In the genomic region with DNA sequence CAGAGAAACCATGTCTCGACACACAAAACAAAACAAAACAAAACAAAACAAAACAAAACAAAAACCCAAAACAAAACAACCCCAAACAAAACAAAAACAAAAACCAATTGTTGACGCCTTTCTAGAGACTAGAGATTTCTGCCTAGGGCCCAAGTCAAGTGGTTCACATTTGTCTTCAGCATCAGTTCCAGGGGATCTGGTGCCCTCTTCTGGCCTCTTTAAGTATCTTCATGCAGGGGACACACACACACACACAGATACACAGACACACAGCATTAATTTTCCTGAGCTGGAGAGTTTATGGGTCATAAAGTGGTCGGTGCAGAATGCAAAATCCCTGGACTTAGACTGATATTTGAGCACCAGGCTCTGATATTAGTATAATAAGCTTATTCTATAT, we compare ENCODE assay signal across 29 mouse cellular contexts. TPM values are rescaled to one million over a fixed set of nuclear protein-coding genes. Genes with fewer than 3 reads are reported as not detected.
DNase-seq lines count a peak whose midpoint lies in the region; ATAC-seq and TF ChIP-seq lines count a peak whose summit lies in the region.
"Had no signal": no experiment of that assay in that cellular context is flagged by ENCODE, and none has a peak within 500 bp of the region (broad histone marks: within the 10 kb centered on the region; RNA-seq: fewer than 3 reads in every experiment).

No protein-coding gene starts in this region.

- H3K79me2 ChIP-seq in MEL (ENCODE audit: control insufficient read depth, insufficient read depth, low read length, poor library complexity) = no peaks in the 10 kb centered on the region

- H3K9ac ChIP-seq in midbrain, postnatal 0 days (replicated peaks; ENCODE audit: low read length, poor library complexity, severe bottlenecking) = no peak overlapping the region
- no peak overlapping the region for H3K9ac ChIP-seq in MEL (ENCODE audit: control insufficient read depth, low read depth, low read length, poor library complexity, severe bottlenecking)
- no peak overlapping the region for H3K9ac ChIP-seq in heart, embryonic 12.5 days
- H3K9ac ChIP-seq: embryonic facial prominence, embryonic 12.5 days; embryonic facial prominence, embryonic 15.5 days; forebrain, postnatal 0 days; heart, embryonic 13.5 days; hindbrain, embryonic 12.5 days; hindbrain, embryonic 15.5 days; intestine, embryonic 15.5 days had no signal

- no peaks in the 10 kb centered on the region for H3K27me3 ChIP-seq in midbrain, postnatal 0 days (ENCODE audit: insufficient read depth, low read length)
- H3K27me3 ChIP-seq in midbrain, embryonic 10.5 days (ENCODE audit: low read depth, poor library complexity, severe bottlenecking) = no peaks in the 10 kb centered on the region
- H3K27me3 ChIP-seq in MEL (ENCODE audit: control insufficient read depth in 1 of 2, insufficient read depth in 2 of 2, low read length in 2 of 2) = no peaks in the 10 kb centered on the region
- no peaks in the 10 kb centered on the region for H3K27me3 ChIP-seq in heart, embryonic 12.5 days (replicated peaks)
- H3K27me3 ChIP-seq: embryonic facial prominence, embryonic 12.5 days; embryonic facial prominence, embryonic 15.5 days; heart, embryonic 13.5 days; hindbrain, embryonic 12.5 days; intestine, embryonic 15.5 days had no signal

- H3K4me2 ChIP-seq in midbrain, postnatal 0 days (ENCODE audit: low read depth, low read length, poor library complexity, severe bottlenecking) = no peak overlapping the region
- no peak overlapping the region for H3K4me2 ChIP-seq in heart, embryonic 12.5 days
- H3K4me2 ChIP-seq: embryonic facial prominence, embryonic 12.5 days; embryonic facial prominence, embryonic 15.5 days; heart, embryonic 13.5 days; hindbrain, embryonic 12.5 days; hindbrain, embryonic 15.5 days; intestine, embryonic 15.5 days had no signal

- no peak overlapping the region for H3K4me3 ChIP-seq in midbrain, postnatal 0 days (ENCODE audit: low read depth, low read length)
- H3K4me3 ChIP-seq in midbrain, embryonic 10.5 days = no peak overlapping the region
- H3K4me3 ChIP-seq in MEL (ENCODE audit: control insufficient read depth in 1 of 2, insufficient read depth in 1 of 2, low read depth in 2 of 2, low read length in 2 of 2) = no peak overlapping the region
- H3K4me3 ChIP-seq in heart, embryonic 12.5 days = no peak overlapping the region
- H3K4me3 ChIP-seq: embryonic facial prominence, embryonic 12.5 days; embryonic facial prominence, embryonic 15.5 days; gastrocnemius, adult 2 months; heart, embryonic 13.5 days; hindbrain, embryonic 12.5 days; hindbrain, embryonic 15.5 days; intestine, embryonic 15.5 days had no signal

- no peak for ATAC-seq in midbrain, postnatal 0 days (ENCODE audit: low FRiP score)
- no peak for ATAC-seq in heart, embryonic 12.5 days (ENCODE audit: insufficient number of reproducible peaks, low FRiP score)
- ATAC-seq: CD4-positive, CD25-positive, alpha-beta regulatory T cell, adult 4 months; forebrain, embryonic 14.5 days; forebrain, postnatal 0 days; intestine, embryonic 15.5 days had no signal

- peak; percentile 32; the same call in 1 of the 2 replicates for TF ChIP-seq CTCF in midbrain, postnatal 0 days (IDR thresholded peaks at IDR 0.05)
- peak in 1 of 3 experiments; percentile 10; a peak in 1 of 6 replicates for TF ChIP-seq CTCF in MEL (IDR thresholded peaks at IDR 0.05 in 2 of 3, conservative IDR thresholded peaks at IDR 0.05 in 1 of 3; ENCODE audit: control insufficient read depth in 1 of 3, insufficient read depth in 1 of 3, low read depth in 2 of 3, low read length in 3 of 3, poor library complexity in 1 of 3, severe bottlenecking in 1 of 3)

- no peak overlapping the region for H3K27ac ChIP-seq in midbrain, postnatal 0 days (ENCODE audit: low read depth, low read length)
- no peak overlapping the region for H3K27ac ChIP-seq in midbrain, embryonic 10.5 days (replicated peaks)
- no peak overlapping the region for H3K27ac ChIP-seq in MEL (ENCODE audit: control insufficient read depth, low read depth, low read length)
- H3K27ac ChIP-seq in heart, embryonic 12.5 days (ENCODE audit: poor library complexity, severe bottlenecking) = no peak overlapping the region
- H3K27ac ChIP-seq: embryonic facial prominence, embryonic 12.5 days; embryonic facial prominence, embryonic 15.5 days; gastrocnemius, adult 2 months; heart, embryonic 13.5 days; hindbrain, embryonic 12.5 days; hindbrain, embryonic 15.5 days; intestine, embryonic 15.5 days had no signal

- no peak for DNase-seq in midbrain, postnatal 0 days (ENCODE audit: low spot score)
- no peak for DNase-seq in midbrain, embryonic 10.5 days (ENCODE audit: low spot score)
- DNase-seq in MEL (ENCODE audit: low read depth, low spot score) (peak; percentile 6), ZHBTc4 (ENCODE audit: low read depth, low spot score) (peak; percentile 59)
- DNase-seq in kidney, adult 9 months = no peak
- no peak for DNase-seq in c-Kit-positive CD71-positive TER-119-positive erythroid progenitor cells, embryonic 14.5 days (ENCODE audit: low spot score)
- DNase-seq: adrenal gland, adult 2 months; adrenal gland, postnatal 25 days; cerebellum, adult 18-20 months; cerebellum, adult 9-10 months; cerebellum, postnatal 25 days; forebrain, postnatal 0 days; gastrocnemius, adult 2 months; gastrocnemius, postnatal 14 days; heart, adult 18-20 months; heart, postnatal 14 days; heart, postnatal 4 days; kidney, adult 11 months had no signal

- WGBS in midbrain, postnatal 0 days = 93% methylated on average over 3 of the region's 3 CpGs
- 92% methylated on average over 3 of the region's 3 CpGs for WGBS in midbrain, embryonic 10.5 days
- WGBS in heart, embryonic 12.5 days = 86% methylated on average over 3 of the region's 3 CpGs

- no peaks in the 10 kb centered on the region for H3K36me3 ChIP-seq in midbrain, postnatal 0 days (ENCODE audit: insufficient read depth, low read length)
- H3K36me3 ChIP-seq in midbrain, embryonic 10.5 days = no peaks in the 10 kb centered on the region
- H3K36me3 ChIP-seq in MEL (ENCODE audit: control insufficient read depth in 1 of 2, insufficient read depth in 2 of 2, low read length in 2 of 2) = no peaks in the 10 kb centered on the region
- no peaks in the 10 kb centered on the region for H3K36me3 ChIP-seq in heart, embryonic 12.5 days
- H3K36me3 ChIP-seq: embryonic facial prominence, embryonic 12.5 days; embryonic facial prominence, embryonic 15.5 days; G1E; heart, embryonic 13.5 days; hindbrain, embryonic 12.5 days; hindbrain, embryonic 15.5 days; intestine, embryonic 15.5 days had no signal

- TF ChIP-seq POLR2A in MEL (IDR thresholded peaks at IDR 0.05; ENCODE audit: control insufficient read depth in 1 of 2, insufficient read depth in 1 of 2, low read depth in 1 of 2, low read length in 2 of 2, poor library complexity in 1 of 2) = no peak

- H3K9me3 ChIP-seq in midbrain, postnatal 0 days (ENCODE audit: low read length) = no peaks in the 10 kb centered on the region
- 0 out of 2 replicates have a peak, but pooled peaks cover 4% of the 10 kb centered on the region for H3K9me3 ChIP-seq in midbrain, embryonic 10.5 days (replicated peaks)
- no peaks in the 10 kb centered on the region for H3K9me3 ChIP-seq in MEL (replicated peaks; ENCODE audit: insufficient read depth, low read length)
- H3K9me3 ChIP-seq in heart, embryonic 12.5 days (replicated peaks) = no peaks in the 10 kb centered on the region
- H3K9me3 ChIP-seq: embryonic facial prominence, embryonic 12.5 days; embryonic facial prominence, embryonic 15.5 days; heart, embryonic 13.5 days; hindbrain, embryonic 12.5 days; hindbrain, embryonic 15.5 days; intestine, embryonic 15.5 days had no signal

- no peak for TF ChIP-seq RAD21 in MEL (IDR thresholded peaks at IDR 0.05; ENCODE audit: low read depth, low read length)

- H3K4me1 ChIP-seq in midbrain, postnatal 0 days (ENCODE audit: insufficient read depth, low read length) = no peaks in the 10 kb centered on the region
- no peaks in the 10 kb centered on the region for H3K4me1 ChIP-seq in midbrain, embryonic 10.5 days
- no peaks in the 10 kb centered on the region for H3K4me1 ChIP-seq in MEL (ENCODE audit: control insufficient read depth in 1 of 2, insufficient read depth in 2 of 2, low read length in 2 of 2)
- no peaks in the 10 kb centered on the region for H3K4me1 ChIP-seq in heart, embryonic 12.5 days (replicated peaks)
- H3K4me1 ChIP-seq: embryonic facial prominence, embryonic 12.5 days; embryonic facial prominence, embryonic 15.5 days; heart, embryonic 13.5 days; hindbrain, embryonic 12.5 days; hindbrain, embryonic 15.5 days; intestine, embryonic 15.5 days had no signal

- TF ChIP-seq EP300 in MEL (IDR thresholded peaks at IDR 0.05; ENCODE audit: low read depth in 1 of 2, low read length in 2 of 2) = no peak

TF ChIP-seq in MEL, 35 proteins besides CTCF, POLR2A, EP300 and RAD21 (continues in another document):
- no peak for TF ChIP-seq TCF12 (IDR thresholded peaks at IDR 0.05; ENCODE audit: low read depth, low read length)
- no peak for TF ChIP-seq USF1 (IDR thresholded peaks at IDR 0.05; ENCODE audit: low read depth, low read length)
- no peak for TF ChIP-seq CHD1 (IDR thresholded peaks at IDR 0.05; ENCODE audit: low read depth, low read length)
- TF ChIP-seq SIN3A (IDR thresholded peaks at IDR 0.05; ENCODE audit: low read length) = no peak
- TF ChIP-seq ELF1 (IDR thresholded peaks at IDR 0.05; ENCODE audit: low read depth, low read length) = no peak
- no peak for TF ChIP-seq POLR2AphosphoS5 (IDR thresholded peaks at IDR 0.05; ENCODE audit: borderline replicate concordance, low read depth, low read length)
- TF ChIP-seq POLR2AphosphoS2 (IDR thresholded peaks at IDR 0.05; ENCODE audit: low read length) = no peak
- no peak for TF ChIP-seq BHLHE40 (IDR thresholded peaks at IDR 0.05; ENCODE audit: borderline replicate concordance, low read depth, low read length)
- TF ChIP-seq USF2 (IDR thresholded peaks at IDR 0.05; ENCODE audit: borderline replicate concordance in 1 of 2, insufficient read depth in 1 of 2, low read depth in 1 of 2, low read length in 2 of 2) = no peak
- no peak for TF ChIP-seq SMC3 (IDR thresholded peaks at IDR 0.05; ENCODE audit: low read depth, low read length)
- no peak for TF ChIP-seq TBP (IDR thresholded peaks at IDR 0.05; ENCODE audit: low read depth, low read length)
- TF ChIP-seq JUND (IDR thresholded peaks at IDR 0.05; ENCODE audit: low read depth, low read length) = no peak
- TF ChIP-seq MEF2A (IDR thresholded peaks at IDR 0.05; ENCODE audit: extremely low read depth, insufficient replicate concordance, low read depth, low read length, poor library complexity, severe bottlenecking) = no peak
- TF ChIP-seq E2F4 (IDR thresholded peaks at IDR 0.05; ENCODE audit: borderline replicate concordance, low read depth, low read length) = no peak

RNA-seq across cellular contexts. Expression of a gene that starts 7.9 kb away (rescaled TPM):
- total RNA-seq in midbrain, postnatal 0 days (2014; rRNA removed) = 1.2 and 1.3 TPM in 2 replicates
- 1.3 and 1.5 TPM in 2 replicates for polyA plus RNA-seq in midbrain, postnatal 0 days (2015; fragmentation: Nextera tagmentation; extraction: Ambion mirVana)
- 12.6 and 18.2 TPM in 2 replicates for polyA plus RNA-seq in midbrain, embryonic 10.5 days (2016; fragmentation: Nextera tagmentation; extraction: Ambion mirVana)
- total RNA-seq in MEL (2012; rRNA removed) = not detected in 2 replicates
- not detected for polyA plus RNA-seq in MEL (2012; ENCODE audit: insufficient read depth in 1 of 2, insufficient read length in 2 of 2, low read depth in 1 of 2, low replicate concordance in 2 of 2, missing spikeins in 1 of 2)
- polyA plus RNA-seq in heart, embryonic 12.5 days (2016; fragmentation: Nextera tagmentation; extraction: Ambion mirVana) = 1.8 and 2.0 TPM in 2 replicates
- total RNA-seq: common myeloid progenitor, adult 5-6 weeks had no signal
- polyA plus RNA-seq: G1E had no signal

Comparison
In these comparisons a context has a peak if more than half of its experiments do, and no peak if none do; other contexts are left out.
1. DNase-seq: peak in MEL (single experiment) and ZHBTc4 (single experiment); none in midbrain, postnatal 0 days (single experiment), midbrain, embryonic 10.5 days (single experiment), kidney, adult 9 months (single experiment) and c-Kit-positive CD71-positive TER-119-positive erythroid progenitor cells, embryonic 14.5 days (single experiment).